Mouse (Mus musculus) bone marrow macrophage, adult 2 months (primary cell): ENCODE data around the gene Kcne4.

Experiments
- CTCF ChIP-seq: IDR thresholded peaks from 2 replicates; pipeline ENCODE4 v1.5.1; 2012; ENCODE audit warnings: low read depth, mild to moderate bottlenecking, low read length, moderate library complexity
- POLR2A ChIP-seq: IDR thresholded peaks from 2 replicates; pipeline ENCODE4 v1.6.1; 2012; ENCODE audit warnings: mild to moderate bottlenecking, low read depth, low read length, borderline replicate concordance

DNA sequence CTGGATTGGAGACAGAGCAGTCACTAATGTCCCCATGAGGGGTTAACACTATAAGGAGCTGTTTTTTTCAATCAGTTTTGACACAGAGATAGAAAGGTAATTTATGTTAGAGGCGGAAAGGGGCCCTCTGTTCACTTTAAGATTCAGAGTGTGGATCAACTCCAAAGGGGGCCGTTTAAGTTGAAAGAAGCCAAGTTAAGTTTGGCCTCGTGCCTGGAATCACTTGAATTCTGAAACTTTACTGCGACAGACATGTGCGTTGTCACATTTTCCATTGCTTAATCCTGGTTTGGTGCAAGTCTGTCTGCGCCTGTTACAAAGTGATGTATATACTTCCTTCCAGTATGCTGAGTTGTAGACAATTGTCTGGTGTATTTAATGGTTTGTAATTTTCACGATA, 3.0 kb downstream of the Kcne4 start:
- TF ChIP-seq CTCF, result no peak
- TF ChIP-seq POLR2A, result no peak
